Mouse (Mus musculus): ENCODE measurements around the gene Spry2. TPM values are rescaled to one million over a fixed set of nuclear protein-coding genes. Genes with fewer than 3 reads are reported as not detected.

Gene Spry2
- total and polyA plus RNA-seq, 3 experiments: 0.21 TPM; not detected in 2

DNA sequence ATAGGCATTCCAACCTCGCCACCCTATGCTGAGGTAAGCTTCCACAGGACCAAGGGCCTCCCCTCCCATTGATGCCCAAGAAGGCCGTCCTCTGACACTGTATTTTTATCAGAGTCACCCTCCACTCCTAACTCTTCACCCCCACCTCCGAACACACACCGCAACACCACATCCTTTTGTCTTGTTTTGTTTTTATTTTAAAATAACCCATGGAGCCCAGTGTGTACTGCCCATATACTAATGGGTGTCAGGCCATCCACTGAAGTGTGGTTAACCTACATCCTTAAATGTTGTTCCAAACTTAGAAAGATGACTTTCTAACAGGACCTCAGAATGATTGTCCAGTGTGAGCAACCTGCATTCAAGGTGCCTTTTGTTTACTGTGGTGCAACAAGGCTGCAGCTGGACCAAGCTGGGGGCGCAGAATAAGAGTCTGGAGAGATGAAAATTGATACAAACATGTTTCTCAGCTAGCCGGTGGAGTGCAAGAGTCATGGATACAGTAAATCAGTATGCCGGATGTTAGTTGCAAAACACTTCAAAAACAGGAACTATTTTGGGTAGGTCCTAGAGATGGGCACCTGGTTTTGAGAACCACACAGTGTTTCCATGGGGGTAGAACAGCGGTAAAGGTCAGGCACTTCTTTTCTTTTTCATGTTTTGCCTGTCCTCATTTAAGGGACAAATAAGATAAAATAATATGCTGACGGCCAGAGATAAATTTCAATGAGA, 9.8 kb downstream of the Spry2 start:
- TF ChIP-seq SIN3A (IDR thresholded peaks at IDR 0.05; ENCODE audit: low read length) (no peak), MXI1 (IDR thresholded peaks at IDR 0.05; ENCODE audit: low read depth, low read length) (no peak), ZNF384 (IDR thresholded peaks at IDR 0.05; ENCODE audit: low read depth, low read length) (no peak), POLR2A (IDR thresholded peaks at IDR 0.05; ENCODE audit: low read depth, low read length) (no peak), ELF1 (IDR thresholded peaks at IDR 0.05; ENCODE audit: low read depth, low read length) (no peak), USF1 (IDR thresholded peaks at IDR 0.05; ENCODE audit: low read depth, low read length) (no peak), E2F4 (IDR thresholded peaks at IDR 0.05; ENCODE audit: insufficient replicate concordance, low read depth, low read length) (no peak)
- peaks cover 31% of the 10 kb centered on the region for H3K9me3 ChIP-seq (replicated peaks; ENCODE audit: low read length)
- H3K27me3 ChIP-seq (replicated peaks): no peaks in the 10 kb centered on the region
- in situ Hi-C loops (cut with MboI; ENCODE audit: low pct_ligation_motif_present, low pct_unique_long_range_greater_than_20kb, low sequenced_read_pairs) (no loop called here), dilution Hi-C loops (cut with MboI; ENCODE audit: extremely low pct_ligation_motif_present, extremely low pct_unique_long_range_greater_than_20kb, low sequenced_read_pairs) (no loop called here)
- DNase-seq (ENCODE audit: extremely low read depth): peak; percentile 5
- H3K79me2 ChIP-seq (replicated peaks; ENCODE audit: control insufficient read depth, extremely low read depth, insufficient read depth, poor library complexity, severe bottlenecking): no peaks in the 10 kb centered on the region
- no peaks in the 10 kb centered on the region for H3K4me1 ChIP-seq (ENCODE audit: control insufficient read depth in 1 of 2, insufficient read depth in 2 of 2)
- no peak overlapping the region for H3K4me3 ChIP-seq (replicated peaks in 1 of 3; ENCODE audit: low read depth in 2 of 3, low read length in 2 of 3, poor library complexity in 1 of 3)
- no peak overlapping the region for H3K4me2 ChIP-seq (ENCODE audit: insufficient read depth, low read depth, poor library complexity, severe bottlenecking)
- no peaks in the 10 kb centered on the region for H3K36me3 ChIP-seq (replicated peaks in 1 of 2; ENCODE audit: control insufficient read depth in 1 of 2, insufficient read depth in 1 of 2, low read length in 1 of 2)
- no peak overlapping the region for H3K9ac ChIP-seq (ENCODE audit: insufficient read depth, low read depth)
- H3K27ac ChIP-seq (ENCODE audit: insufficient read depth, low read depth): no peak overlapping the region; the same call in 1 of the 2 replicates

DNA sequence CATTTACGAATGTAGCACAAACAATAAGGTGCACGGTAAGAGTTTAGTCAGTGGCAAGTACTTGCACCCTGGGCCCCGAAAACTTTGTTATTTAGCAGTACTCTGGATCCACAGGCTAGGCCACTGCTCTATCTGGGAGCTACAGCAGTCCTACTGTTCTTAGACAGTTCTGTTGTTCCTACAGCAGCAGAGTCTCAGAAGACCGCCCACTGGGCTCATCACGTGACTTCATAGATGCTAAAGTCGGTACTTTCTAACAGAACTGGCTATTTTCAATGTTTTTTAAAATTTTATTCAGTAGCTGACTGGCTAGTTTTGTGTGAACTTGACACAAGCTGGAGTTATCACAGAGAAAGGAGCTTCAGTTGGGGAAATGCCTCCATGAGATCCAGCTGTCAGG, 11.4 kb downstream of the Spry2 start:
- Histone ChIP-seq H3K4me3 (replicated peaks in 1 of 3; ENCODE audit: low read depth in 2 of 3, low read length in 2 of 3, poor library complexity in 1 of 3) (no peak overlapping the region), H3K36me3 (replicated peaks in 1 of 2; ENCODE audit: control insufficient read depth in 1 of 2, insufficient read depth in 1 of 2, low read length in 1 of 2) (no peaks in the 10 kb centered on the region), H3K9me3 (replicated peaks; ENCODE audit: low read length) (peaks cover 33% of the 10 kb centered on the region), H3K9ac (ENCODE audit: insufficient read depth, low read depth) (no peak overlapping the region), H3K79me2 (replicated peaks; ENCODE audit: control insufficient read depth, extremely low read depth, insufficient read depth, poor library complexity, severe bottlenecking) (no peaks in the 10 kb centered on the region), H3K4me1 (ENCODE audit: control insufficient read depth in 1 of 2, insufficient read depth in 2 of 2) (no peaks in the 10 kb centered on the region), H3K27me3 (replicated peaks) (no peaks in the 10 kb centered on the region), H3K27ac (ENCODE audit: insufficient read depth, low read depth) (no peak overlapping the region), H3K4me2 (ENCODE audit: insufficient read depth, low read depth, poor library complexity, severe bottlenecking) (no peak overlapping the region)
- TF ChIP-seq TCF12 (IDR thresholded peaks at IDR 0.05; ENCODE audit: low read depth, low read length) (no peak), IRF4 (IDR thresholded peaks at IDR 0.05; ENCODE audit: low read depth, low read length) (no peak), HCFC1 (IDR thresholded peaks at IDR 0.05; ENCODE audit: low read depth, low read length) (no peak), USF2 (conservative IDR thresholded peaks at IDR 0.05; ENCODE audit: low read depth, low read length) (no peak), ELF1 (IDR thresholded peaks at IDR 0.05; ENCODE audit: low read depth, low read length) (no peak), ZMIZ1 (IDR thresholded peaks at IDR 0.05; ENCODE audit: low read depth, low read length) (no peak), UBTF (IDR thresholded peaks at IDR 0.05; ENCODE audit: low read depth, low read length) (no peak), KAT2A (IDR thresholded peaks at IDR 0.05; ENCODE audit: insufficient replicate concordance, low read length) (no peak), POLR2AphosphoS2 (IDR thresholded peaks at IDR 0.05; ENCODE audit: low read depth, low read length) (no peak), MAX (IDR thresholded peaks at IDR 0.05; ENCODE audit: low read length) (no peak), POLR2A (IDR thresholded peaks at IDR 0.05; ENCODE audit: low read depth, low read length) (no peak), EP300 (IDR thresholded peaks at IDR 0.05; ENCODE audit: low read length) (no peak), GABPA (IDR thresholded peaks at IDR 0.05; ENCODE audit: insufficient replicate concordance, low read depth, low read length) (no peak), TBP (conservative IDR thresholded peaks at IDR 0.05; ENCODE audit: low read depth, low read length) (no peak), NELFE (IDR thresholded peaks at IDR 0.05; ENCODE audit: low read depth, low read length) (no peak), ETS1 (conservative IDR thresholded peaks at IDR 0.05; ENCODE audit: low read depth, low read length) (no peak), CTCF (conservative IDR thresholded peaks at IDR 0.05 in 1 of 2, IDR thresholded peaks at IDR 0.05 in 1 of 2; ENCODE audit: low read depth in 2 of 2, low read length in 2 of 2) (no peak), MXI1 (IDR thresholded peaks at IDR 0.05; ENCODE audit: low read depth, low read length) (no peak)
- dilution Hi-C loops (cut with MboI; ENCODE audit: extremely low pct_ligation_motif_present, extremely low pct_unique_long_range_greater_than_20kb, low sequenced_read_pairs): no loop called here
- in situ Hi-C loops (cut with MboI; ENCODE audit: low pct_ligation_motif_present, low pct_unique_long_range_greater_than_20kb, low sequenced_read_pairs): no loop called here
- no peak for DNase-seq (ENCODE audit: extremely low read depth)

Data from CH12.LX (cell line).